Mouse (Mus musculus) frontal cortex, postnatal 10 days (tissue): ENCODE measurements around the gene Rer1.

ENCODE experiments used
- DNase-seq, 2 experiments: peaks; one replicate each; pipeline ENCODE4 v3.0.0; 2022; ENCODE audit warnings: low spot score in 2 of 2, mixed read lengths in 1 of 2

Rer1 gene

DNA sequence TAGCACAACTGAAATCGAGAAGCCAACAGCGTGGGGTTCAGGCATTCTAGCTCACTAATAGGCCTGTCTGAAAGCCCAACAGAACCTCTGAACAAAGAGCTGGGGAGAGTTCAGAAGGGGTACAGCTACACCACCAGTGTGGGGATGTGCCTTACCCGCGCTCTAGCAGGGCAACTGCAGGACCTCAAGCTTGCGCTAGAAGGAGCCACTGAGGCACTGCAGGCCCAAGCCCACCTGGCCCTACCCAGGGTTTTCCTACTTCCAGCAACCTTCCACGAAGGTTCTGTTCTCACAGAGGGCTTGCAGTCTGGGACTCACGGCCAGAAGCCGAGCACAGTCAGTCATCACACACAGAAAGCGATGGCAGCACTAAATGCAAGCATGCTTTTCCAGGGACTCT is 11.0 kb downstream of the Rer1 start:
- no peak for DNase-seq

DNA sequence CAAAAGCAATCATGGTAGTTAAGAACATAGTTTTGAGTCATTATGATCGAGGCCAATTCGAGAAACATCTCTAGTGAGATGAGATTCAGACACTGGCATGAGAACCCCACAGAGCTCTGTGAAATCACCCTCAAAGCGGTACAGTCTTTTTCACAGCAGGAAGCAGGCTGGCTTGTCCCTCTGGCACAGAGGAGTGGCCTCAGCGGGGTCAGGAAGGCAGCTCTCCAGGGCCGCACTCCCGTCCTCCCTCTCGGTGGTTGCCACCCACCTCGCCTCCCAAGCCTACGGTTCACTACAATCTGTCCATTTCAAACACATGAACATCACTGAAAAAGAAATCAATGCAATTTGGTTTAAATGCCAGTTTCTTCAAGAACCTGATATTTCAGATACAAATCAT is 11.8 kb downstream of the Rer1 start:
- no peak for DNase-seq

DNA sequence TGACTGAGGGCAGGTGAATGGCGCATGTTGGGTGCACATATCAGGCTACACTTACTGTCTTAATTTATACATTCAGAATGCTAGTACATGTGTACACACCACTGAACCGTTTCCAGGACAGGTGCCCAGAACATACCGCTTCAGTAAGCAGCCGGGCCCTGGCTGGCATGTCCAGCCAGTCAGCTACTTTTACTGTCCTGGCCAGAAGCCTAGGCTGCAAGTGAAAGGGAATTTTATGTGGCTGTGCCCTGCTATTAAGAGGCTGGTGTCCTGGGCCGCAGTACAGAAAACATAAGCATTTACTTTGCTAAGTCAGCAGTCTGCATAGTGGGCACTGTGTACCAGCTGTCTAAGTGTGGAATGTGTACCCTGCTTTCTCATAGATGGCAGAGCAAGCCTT is 15.3 kb downstream of the Rer1 start:
- no peak for DNase-seq

DNA sequence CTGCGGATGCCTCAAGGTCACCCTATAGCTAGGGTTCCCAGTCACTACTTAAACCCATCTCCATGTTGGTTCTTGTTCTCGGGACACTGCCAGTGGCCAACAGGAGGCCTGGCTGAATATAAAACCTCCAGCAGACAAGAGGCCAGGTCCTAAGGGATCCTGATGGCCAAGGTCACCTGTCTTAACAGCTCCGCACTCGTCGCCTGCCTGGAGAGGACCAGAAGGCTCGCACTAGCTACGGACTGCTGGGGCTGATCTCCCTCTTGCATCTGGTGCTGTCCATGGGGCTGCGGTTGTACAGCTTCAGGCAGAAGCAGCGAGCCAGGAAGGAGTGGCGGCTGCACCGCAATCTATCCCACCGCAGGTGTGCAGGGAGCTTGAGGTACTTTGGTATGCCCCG is 16.0 kb downstream of the Rer1 start:
- DNase-seq = no peak

DNA sequence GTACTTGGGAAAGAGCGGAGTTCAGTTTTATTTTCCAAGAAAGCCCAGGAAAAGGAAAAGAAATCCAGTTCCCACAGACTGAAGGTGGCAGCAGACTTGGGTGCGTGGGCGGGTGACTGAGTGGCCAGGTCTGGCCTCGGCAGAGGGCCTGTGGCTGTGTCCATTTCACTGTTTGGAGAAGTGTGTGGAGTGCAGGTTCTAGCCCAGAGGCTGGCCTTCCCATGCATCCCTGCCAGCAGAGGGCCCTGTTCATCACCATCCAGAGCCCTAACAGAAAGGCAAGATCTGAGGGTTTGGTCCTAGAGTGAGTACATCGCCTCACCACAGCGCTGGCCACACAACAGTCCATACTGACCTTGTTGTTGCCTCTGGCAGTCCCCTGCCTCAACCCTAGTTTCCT is 17.0 kb downstream of the Rer1 start:
- DNase-seq = peak in 1 of 2 experiments; percentile 39

DNA sequence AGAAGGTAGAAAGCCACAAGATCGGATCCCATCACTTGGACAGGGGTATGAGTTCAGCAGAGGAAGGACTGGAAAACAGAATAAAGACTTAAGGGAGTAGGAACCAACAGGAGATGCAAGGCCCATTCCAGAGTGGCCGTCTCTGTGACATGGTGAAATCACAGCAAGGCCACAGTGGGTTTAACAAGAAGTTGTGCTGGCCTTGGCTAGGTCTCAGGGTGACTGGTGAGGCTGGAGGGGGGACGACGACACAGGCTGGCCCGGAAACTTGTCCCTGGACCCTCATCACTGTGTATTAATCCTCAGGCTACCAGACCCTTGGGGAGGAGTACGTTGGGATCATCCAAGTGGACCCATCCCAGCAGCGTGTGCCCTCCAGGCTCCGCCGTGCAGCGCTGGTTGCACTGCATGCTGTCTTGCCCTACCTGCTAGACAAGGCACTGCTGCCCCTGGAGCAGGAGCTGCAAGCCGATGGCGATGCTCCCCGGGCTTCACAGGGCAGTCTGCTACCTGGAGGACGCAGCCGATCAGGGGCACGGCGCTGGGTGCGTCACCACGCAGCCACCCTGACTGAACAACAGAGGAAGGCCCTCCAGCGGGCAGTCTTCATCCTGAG is 17.7 kb downstream of the Rer1 start:
- no peak for DNase-seq

DNA sequence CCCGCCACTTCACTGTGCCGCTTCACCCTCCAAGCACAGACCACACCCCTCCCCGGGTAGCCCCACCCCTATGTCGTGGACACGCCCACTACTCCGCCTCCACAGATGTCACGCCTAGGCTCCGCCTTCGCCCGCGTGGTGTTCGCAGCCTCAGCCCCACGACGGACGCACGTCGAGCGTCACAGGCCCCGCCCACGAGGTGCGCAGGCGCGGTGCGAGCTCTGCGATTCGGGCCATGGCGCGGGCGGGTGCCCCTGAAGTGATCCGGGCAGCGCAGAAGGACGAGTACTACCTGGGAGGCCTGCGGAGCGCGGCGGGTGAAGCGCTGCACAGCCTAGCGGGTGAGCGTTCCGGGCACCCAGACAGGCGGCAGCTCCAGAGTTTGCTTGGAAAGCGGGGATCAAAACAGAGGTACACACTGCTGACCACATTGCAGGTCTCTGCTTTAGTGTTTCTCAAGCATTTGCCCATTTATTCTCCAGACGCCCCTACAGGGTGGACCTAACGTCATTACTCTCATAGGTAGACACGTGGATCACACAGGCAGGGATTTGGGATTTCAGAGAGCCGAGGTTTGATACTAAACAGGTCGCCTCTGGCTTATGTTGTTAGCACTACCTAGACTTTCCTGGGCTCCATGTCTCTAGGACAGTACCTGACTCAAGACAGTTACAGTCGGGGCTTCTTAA is 19.2 kb downstream of the Rer1 start, which contains the start of gene Pex10:
Pex10 (plus strand) TSS at position 183 of the 689 bp plus-strand sequence.
- DNase-seq = peak; percentile 93 to 96

DNA sequence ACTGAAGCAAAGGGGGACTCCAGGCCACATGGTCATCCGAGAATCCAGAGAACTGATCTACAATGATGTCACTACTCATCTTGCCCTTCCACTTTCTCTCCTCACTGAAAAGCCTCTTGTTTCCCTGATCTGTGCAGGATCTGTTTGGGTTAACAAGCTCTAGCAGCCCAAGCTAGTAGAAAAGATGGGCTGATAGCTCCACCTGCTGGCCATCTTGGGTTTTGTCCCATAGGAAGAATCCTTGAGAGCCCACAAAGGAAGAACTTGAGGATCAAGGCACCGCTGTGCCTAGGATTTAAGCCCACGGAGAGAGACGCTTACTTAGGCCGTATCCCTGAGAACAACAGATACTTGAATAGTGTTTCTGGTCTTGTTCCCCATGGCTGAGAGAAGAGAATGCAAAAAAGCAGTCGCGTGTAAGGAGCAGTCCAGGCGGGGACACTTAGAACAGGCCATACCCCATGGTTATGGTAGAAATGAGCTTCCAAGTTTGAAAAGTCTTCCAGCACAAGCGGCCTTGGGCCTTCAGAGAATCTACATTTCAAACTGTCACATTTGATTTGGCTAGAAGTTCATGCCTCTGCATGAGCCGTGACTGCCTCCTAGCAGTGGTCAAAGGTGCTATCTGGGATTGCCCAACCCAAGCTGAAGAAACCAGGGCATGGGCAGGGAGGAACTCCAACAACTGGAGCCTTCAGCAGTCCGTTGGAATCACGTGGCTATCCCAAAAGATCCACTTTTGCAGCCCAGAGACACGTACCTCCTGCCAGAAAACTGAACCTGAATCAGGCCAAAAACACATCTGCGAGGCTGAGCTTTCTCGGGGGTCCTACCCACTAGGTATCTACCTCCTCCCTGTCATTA is 20.0 kb downstream of the Rer1 start:
- peak; percentile 79 to 88 for DNase-seq

DNA sequence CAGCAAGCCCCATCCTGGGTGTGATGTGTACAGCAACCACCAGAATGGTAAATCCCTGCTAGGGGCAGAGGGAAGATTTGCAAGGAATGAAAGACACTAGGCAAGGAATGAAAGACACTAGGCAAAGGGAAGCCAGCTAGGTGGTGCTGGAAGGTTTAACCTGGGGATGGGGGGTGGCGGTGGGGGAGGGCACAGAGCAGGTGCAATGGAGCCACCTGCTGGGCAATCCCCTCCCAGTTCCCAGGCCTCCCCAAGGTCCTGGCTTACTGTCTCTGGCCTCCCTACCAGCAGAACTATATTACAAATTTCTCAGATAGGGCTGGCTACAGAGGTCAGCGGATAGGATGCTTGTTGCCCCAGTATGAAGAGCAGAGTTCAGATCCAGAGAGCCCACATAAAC is 21.7 kb downstream of the Rer1 start:
- no peak for DNase-seq

DNA sequence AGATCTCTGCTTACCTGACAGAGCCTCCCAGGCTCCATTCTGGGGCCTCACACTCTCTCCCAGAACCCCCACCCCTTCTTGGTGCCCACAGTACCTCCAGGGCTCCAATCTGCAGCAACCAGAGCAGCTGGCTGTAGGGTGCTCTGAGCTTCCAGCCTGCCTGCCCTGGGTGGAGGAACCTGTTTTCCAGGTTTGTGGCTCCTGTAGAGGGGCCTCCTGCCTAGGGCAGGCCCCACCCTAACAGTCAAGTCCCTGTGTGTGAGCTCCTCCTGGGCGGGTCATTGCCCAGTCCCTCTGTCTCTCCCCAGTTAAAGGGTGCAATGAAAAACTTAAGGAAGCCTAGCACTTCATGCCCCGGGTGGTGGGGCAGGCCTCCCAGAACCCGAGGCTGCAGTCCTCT is 22.3 kb downstream of the Rer1 start:
- no peak for DNase-seq

DNA sequence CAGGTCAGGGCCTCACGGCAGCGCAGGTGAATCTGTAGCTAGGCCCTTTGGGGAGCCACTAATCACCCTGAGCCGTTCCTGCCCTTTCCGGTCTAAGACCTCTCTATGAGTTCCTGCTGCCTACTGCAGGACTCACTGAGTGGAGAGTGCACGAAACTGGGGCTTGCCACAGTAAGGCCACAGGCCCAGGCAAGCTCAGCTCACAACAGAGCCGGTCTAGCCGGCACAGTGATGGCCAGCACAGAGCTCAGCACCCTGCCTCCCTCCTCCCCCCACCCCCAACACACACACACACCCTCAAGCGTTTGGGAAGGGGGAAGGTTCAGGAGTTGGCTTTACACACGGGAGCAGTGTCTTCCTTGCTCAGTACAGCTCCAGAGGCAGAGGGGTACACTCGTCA is 27.9 kb downstream of the Rer1 start:
- no peak for DNase-seq

DNA sequence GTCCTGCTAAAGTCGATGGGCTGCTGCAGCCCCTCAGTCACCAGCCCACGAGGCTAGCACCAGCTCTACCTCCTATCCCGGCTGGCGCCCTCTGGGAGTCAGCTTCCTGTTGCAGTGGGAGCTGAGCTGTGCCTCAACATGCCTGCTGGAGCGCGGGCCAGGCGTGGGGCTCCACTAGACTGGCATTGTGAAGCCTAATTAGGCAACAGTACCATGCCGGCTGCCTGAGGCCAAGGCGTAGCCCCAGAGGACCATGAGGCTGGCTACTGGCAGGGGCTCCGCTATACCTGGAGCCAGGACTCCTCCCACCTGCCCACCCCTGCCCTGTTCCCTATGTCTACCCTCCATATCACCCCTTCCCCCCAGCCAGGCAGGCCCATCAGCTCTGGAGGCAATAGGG is 29.5 kb downstream of the Rer1 start, which contains the start of gene Plch2:
Plch2 (minus strand) TSS at position 61 of the 400 bp plus-strand sequence.
- DNase-seq = no peak

DNA sequence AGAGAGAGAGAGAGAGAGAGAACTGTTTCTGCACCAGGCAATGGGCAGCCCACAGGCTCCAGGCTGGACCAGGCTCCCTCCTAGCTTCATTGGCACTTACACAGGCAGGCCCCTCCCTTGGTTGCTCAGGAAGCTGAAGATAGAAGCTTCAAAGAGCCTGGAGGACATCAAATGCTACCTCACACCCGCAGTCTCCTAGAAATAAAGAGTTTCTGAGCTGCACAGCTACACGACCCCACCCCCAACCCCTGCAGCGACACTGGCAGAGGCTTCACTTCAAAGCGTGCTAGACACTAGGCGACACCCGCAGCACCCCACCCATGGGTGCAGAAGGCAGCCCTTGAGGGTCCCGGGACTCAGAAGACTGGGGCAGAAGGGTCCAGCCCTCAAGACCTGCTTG is 36.1 kb downstream of the Rer1 start:
- DNase-seq = no peak

DNA sequence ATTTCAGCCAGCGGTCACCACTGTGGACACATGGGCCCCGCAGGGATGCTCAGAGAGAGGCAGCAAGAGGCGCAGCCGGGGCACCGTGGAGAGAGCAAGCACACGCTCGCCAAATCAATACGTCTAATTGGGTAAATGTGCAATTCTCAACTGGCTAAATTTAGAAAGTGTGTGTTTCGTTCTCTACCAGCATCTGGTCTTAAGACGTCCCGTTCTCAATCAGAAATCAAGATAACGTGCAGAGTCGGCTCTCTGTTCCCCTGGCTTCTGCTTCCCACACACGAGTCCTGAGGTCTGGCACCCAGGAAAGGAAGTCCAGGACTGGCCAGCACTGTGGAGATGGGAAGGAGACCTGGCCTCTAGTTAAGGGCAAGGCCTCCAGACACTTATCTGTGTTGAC is 39.5 kb downstream of the Rer1 start:
- no peak for DNase-seq

DNA sequence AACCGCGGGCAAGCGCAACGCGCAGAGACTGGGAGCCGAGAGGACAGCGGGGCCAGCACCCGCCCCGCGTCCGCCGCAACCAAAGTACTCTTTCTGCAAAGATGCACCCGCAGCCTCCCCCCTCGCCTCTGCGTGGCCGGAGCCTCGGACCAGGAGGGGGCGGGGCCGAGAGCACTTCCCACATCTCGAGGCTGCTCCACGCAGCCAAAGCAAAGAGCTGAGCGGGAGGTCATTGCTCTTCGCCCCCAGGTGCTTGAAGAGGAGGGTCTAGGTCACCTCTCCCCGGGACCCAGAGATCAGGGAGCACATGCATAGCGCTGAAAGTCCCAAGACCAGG is 42.9 kb downstream of the Rer1 start:
- DNase-seq = no peak

DNA sequence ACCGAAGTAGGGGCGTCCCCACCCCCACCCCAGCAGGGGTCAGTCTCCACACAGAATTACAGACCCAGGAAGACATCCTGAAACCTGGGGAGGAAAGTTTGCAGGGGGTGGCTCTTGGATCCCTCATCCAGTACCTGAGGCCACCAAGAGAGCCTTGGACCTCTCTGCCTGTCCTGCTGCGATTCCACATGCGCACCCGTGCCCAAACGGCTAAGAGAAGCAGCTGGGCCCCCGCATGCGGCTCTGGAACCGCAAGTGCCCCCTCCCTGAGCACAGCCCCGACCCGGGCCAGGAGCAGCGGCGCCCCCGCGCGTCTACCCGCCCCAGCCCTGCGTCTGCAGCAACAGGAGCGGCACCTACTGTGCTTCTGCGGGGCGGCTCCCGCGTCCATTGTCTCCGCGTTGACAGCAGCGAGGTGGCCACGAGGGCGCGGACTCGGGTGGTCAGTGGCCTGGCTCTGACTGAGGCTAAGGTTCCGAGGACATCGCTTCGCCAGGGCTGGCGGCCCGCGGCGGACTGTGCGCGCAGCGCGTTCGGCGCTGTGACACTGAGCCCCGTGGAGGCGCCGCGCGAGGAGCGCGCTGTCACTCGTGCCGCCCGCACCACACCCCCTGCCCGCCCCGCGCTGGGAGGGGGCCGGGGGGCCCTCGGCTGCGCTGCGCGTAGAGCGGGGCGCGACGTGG is 43.4 kb downstream of the Rer1 start:
- DNase-seq = peak in 1 of 2 experiments; percentile 47

DNA sequence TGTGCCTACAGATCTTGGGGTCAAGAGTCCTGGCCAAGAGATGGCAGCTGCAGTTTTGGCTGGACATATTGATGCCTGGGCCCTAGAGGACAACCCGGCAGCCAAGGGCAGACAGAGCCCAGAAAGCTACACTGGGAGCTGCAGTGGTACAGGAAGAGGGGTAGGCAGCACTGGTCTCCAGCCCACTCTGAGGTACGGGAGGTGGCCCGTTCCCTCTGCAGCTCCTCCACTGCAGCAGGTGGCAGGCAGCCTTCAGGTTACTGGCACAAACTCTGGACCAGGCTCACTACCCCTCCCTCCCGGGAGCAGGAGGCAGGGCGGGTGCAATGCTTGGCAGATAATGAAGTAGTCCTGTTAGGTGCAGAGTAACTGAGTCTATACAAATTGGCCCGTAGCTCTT is 45.5 kb downstream of the Rer1 start:
- no peak for DNase-seq

DNA sequence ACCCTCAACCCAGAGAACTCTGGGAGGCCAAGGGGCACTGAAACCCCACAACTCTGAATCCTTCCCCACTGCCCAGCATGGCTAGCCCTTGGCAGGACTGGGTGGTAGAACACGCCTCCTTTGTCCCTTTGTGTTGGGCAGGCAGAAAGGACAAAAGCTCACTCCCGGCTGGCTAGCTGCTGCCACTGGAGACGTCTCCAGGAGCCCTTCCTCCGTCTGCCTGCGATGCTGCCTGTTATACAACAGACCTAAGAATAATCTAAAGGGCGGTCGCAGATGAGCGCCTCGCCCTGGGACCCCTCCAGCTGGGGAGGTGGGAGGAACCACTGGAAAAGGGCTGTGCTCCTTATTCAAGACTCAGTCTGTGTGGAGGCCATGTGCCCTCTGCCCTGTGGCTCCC is 46.0 kb downstream of the Rer1 start:
- no peak for DNase-seq

DNA sequence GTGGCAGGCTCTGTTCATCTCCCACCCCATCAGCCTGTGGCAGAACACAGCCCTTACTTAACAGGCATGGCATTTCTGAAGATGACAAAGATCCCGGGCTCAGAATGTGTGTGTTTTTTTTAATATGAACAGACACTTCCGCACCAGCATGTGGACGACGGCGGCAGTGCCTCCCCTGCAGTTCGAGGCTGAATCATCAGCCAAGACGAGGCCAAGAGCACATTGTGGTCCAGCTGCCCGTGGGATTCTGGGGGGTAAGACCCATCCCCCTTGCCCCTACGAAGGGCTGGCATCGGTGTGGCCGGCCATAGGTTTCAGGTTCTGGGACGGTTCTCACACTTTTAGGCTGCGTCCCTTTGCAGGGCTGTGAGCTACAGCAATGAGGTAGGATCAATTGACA is 51.4 kb downstream of the Rer1 start:
- DNase-seq = no peak

DNA sequence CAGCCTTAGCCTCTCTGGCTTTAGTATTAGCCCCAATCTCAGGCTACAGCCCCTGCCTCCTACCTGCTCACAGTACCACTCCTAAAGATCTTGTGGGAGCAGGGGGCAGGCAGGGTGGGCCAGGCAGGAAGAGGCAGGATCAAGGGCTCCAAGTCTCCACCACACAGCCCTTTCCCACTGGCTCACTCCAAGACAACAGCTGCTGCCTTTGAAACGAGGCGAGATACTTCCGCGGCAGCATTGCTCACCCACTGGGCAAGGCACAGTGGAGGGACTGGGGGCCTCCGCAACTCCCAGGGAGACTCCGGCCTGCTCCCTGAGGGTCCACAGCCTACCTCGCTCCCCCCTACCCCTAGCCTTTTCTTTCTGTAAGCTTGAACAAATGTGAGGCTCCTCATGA is 52.0 kb downstream of the Rer1 start:
- DNase-seq = no peak

DNA sequence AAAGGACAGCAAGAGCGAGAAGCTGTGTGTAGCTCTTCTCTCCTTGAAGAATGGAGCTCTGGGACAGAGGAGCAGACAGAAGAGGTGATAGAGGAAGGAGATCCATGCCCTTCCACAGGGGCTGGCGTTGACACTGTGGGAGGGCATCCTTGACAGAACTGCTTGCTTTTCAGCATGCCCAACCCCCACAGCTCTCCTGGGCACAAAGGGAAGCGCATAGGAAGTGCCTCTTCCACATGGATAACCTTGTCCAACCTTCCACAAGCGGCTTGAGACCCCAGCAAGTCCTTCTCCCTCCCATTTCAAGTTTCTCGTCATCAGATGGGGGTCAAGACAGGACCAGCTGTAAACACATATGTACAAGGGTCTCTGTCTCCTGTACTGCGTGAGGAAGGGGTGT is 53.1 kb downstream of the Rer1 start:
- no peak for DNase-seq
